Mouse (Mus musculus) olfactory bulb, adult 2 months (tissue): ENCODE measurements around the gene Pdcd1.
"Not testable (repeated sequence)": the region's sequence is repeated elsewhere in the genome, so short reads cannot be mapped to it uniquely, and the experiment has no call there.

Source experiments
- CTCF ChIP-seq: fragments of 200-500 bp; IDR thresholded peaks from 2 replicates; pipeline ENCODE4 v1.5.1; 2012; ENCODE audit warnings: low read depth, mild to moderate bottlenecking, low read length, moderate library complexity; ENCODE audit not compliant: insufficient read depth
- POLR2A ChIP-seq: fragments of 200-500 bp; IDR thresholded peaks from 2 replicates; pipeline ENCODE4 v1.6.1; 2012; ENCODE audit warnings: mild to moderate bottlenecking, low read depth, low read length, moderate library complexity; ENCODE audit not compliant: insufficient read depth

GRCm38 (mm10) chr1:94058281-94058680 is 5.9 kb upstream of the Pdcd1 start:
- TF ChIP-seq CTCF, POLR2A: not testable (repeated sequence)
